Mouse (Mus musculus) erythroblast, adult 5-6 weeks (primary cell): ENCODE measurements around the gene Rassf7. TPM values are rescaled to one million over a fixed set of nuclear protein-coding genes. Genes with fewer than 3 reads are reported as not detected.

Experiments
- ATAC-seq: replicated peaks from 2 replicates; pipeline ENCODE4 v1.8.0; 2016; ENCODE audit warnings: moderate number of reproducible peaks, mild to moderate bottlenecking, moderate TSS enrichment, inconsistent platforms; ENCODE audit not compliant: poor library complexity, low FRiP score, severe bottlenecking
- total RNA-seq, 2 experiments: library from RNA; stranded (forward) in 1 of 2; stranded (reverse) in 1 of 2; fragments of 150-400 nt in 1 of 2; fragments of 200-764, 138-1000 nt in 1 of 2; gene quantifications; 2 replicates each; pipeline versions ENCODE4 v1.2.3 to v1.2.4; 2015 to 2017; ENCODE audit warnings: low replicate concordance in 2 of 2

Rassf7 gene
- total RNA-seq (2015; ENCODE audit: low replicate concordance) (1.7 and 6.0 TPM in 2 replicates), total RNA-seq (2017; ENCODE audit: low replicate concordance) (3.9 and 12.2 TPM in 2 replicates)

GRCm38 (mm10) chr7:141215101-141215879 lies at the start of gene Rassf7:
Gene Rassf7 (plus strand): TSS chr7:141215860.
- ATAC-seq: peak; percentile 86

GRCm38 (mm10) chr7:141167901-141168517 lies 47.7 kb upstream of the Rassf7 start:
- ATAC-seq: peak; percentile 67

- ATAC-seq: peak; percentile 68
Measured at GRCm38 (mm10) chr7:141168518-141168953, 47.1 kb upstream of the Rassf7 start.

- no peak for ATAC-seq
Measured at GRCm38 (mm10) chr7:141169300-141169699, 46.4 kb upstream of the Rassf7 start.

GRCm38 (mm10) chr7:141169866-141170265 lies 45.8 kb upstream of the Rassf7 start:
- ATAC-seq: no peak

- peak; percentile 85 for ATAC-seq
Measured at GRCm38 (mm10) chr7:141172116-141173006, 43.3 kb upstream of the Rassf7 start, which contains the start of gene Rnh1. Gene Rnh1 (minus strand): TSS chr7:141172857.

GRCm38 (mm10) chr7:141173323-141173850 lies 42.3 kb upstream of the Rassf7 start:
- ATAC-seq: no peak

- no peak for ATAC-seq
Measured at GRCm38 (mm10) chr7:141175068-141175467, 40.6 kb upstream of the Rassf7 start.

- ATAC-seq: peak; percentile 81
Measured at GRCm38 (mm10) chr7:141176173-141176572, 39.5 kb upstream of the Rassf7 start.

GRCm38 (mm10) chr7:141188194-141188593 lies 27.5 kb upstream of the Rassf7 start:
- no peak for ATAC-seq

- no peak for ATAC-seq
Measured at GRCm38 (mm10) chr7:141188733-141189132, 26.9 kb upstream of the Rassf7 start.

- no peak for ATAC-seq
Measured at GRCm38 (mm10) chr7:141190220-141190619, 25.4 kb upstream of the Rassf7 start.

- ATAC-seq: no peak
Measured at GRCm38 (mm10) chr7:141191036-141191435, 24.6 kb upstream of the Rassf7 start.

- ATAC-seq: no peak
Measured at GRCm38 (mm10) chr7:141191796-141192685, 23.6 kb upstream of the Rassf7 start.

GRCm38 (mm10) chr7:141192776-141193347 lies 22.8 kb upstream of the Rassf7 start:
- ATAC-seq: no peak

GRCm38 (mm10) chr7:141193348-141193856 lies 22.3 kb upstream of the Rassf7 start:
- peak; percentile 23 for ATAC-seq

GRCm38 (mm10) chr7:141193948-141194347 lies 21.7 kb upstream of the Rassf7 start, which contains the start of the genes Hras and Lrrc56:
Gene Hras (minus strand): TSS chr7:141194005.
Gene Lrrc56 (plus strand): TSS chr7:141194157.
- ATAC-seq: peak; percentile 85

GRCm38 (mm10) chr7:141194409-141194808 lies 21.3 kb upstream of the Rassf7 start:
- no peak for ATAC-seq
